Comparison of ENCODE assay signal across 20 mouse cellular contexts in genomic region chr11:95500836-95501235, GRCm38 (mm10). TPM values are rescaled to one million over a fixed set of nuclear protein-coding genes. Genes with fewer than 3 reads are reported as not detected.
DNase-seq lines count a peak whose midpoint lies in the region; ATAC-seq lines count a peak whose summit lies in the region.
"Had no signal": no experiment of that assay in that cellular context is flagged by ENCODE, and none has a peak within 500 bp of the region (broad histone marks: within the 10 kb centered on the region; RNA-seq: fewer than 3 reads in every experiment).

No protein-coding gene starts in this region.

- no peak overlapping the region for H3K4me2 ChIP-seq in midbrain, embryonic 16.5 days (ENCODE audit: low read length)
- no peak overlapping the region for H3K4me2 ChIP-seq in forebrain, embryonic 15.5 days (replicated peaks)
- no peak overlapping the region for H3K4me2 ChIP-seq in midbrain, embryonic 14.5 days (ENCODE audit: low read length)
- H3K4me2 ChIP-seq in kidney, embryonic 14.5 days (replicated peaks; ENCODE audit: low read depth, low read length): no peak overlapping the region
- H3K4me2 ChIP-seq: embryonic facial prominence, embryonic 13.5 days; limb, embryonic 12.5 days; liver, embryonic 13.5 days; lung, embryonic 15.5 days; neural tube, embryonic 12.5 days had no signal

- WGBS in midbrain, embryonic 10.5 days: 61% methylated on average over 3 of the region's 3 CpGs
- 13% methylated on average over 3 of the region's 3 CpGs for WGBS in midbrain, embryonic 16.5 days
- WGBS in forebrain, embryonic 15.5 days: 19% methylated on average over 3 of the region's 3 CpGs
- WGBS in midbrain, embryonic 14.5 days: 21% methylated on average over 3 of the region's 3 CpGs
- 43% methylated on average over 3 of the region's 3 CpGs for WGBS in kidney, embryonic 14.5 days

- H3K4me1 ChIP-seq in midbrain, embryonic 10.5 days: peaks cover 19% of the 10 kb centered on the region
- no peaks in the 10 kb centered on the region for H3K4me1 ChIP-seq in midbrain, embryonic 16.5 days (ENCODE audit: control insufficient read depth, insufficient read depth, low read length)
- H3K4me1 ChIP-seq in forebrain, embryonic 15.5 days: peaks cover 12% of the 10 kb centered on the region; the same call in 1 of the 2 replicates
- 0 out of 2 replicates have a peak, but pooled peaks cover 2% of the 10 kb centered on the region for H3K4me1 ChIP-seq in midbrain, embryonic 14.5 days (ENCODE audit: control insufficient read depth, insufficient read depth, low read length)
- H3K4me1 ChIP-seq in kidney, embryonic 14.5 days (ENCODE audit: control insufficient read depth, insufficient read depth, low read length): 0 out of 2 replicates have a peak, but pooled peaks cover 3% of the 10 kb centered on the region
- H3K4me1 ChIP-seq: neural tube, embryonic 12.5 days had no signal

- H3K9ac ChIP-seq in midbrain, embryonic 16.5 days (ENCODE audit: low read depth, low read length): no peak overlapping the region
- H3K9ac ChIP-seq in forebrain, embryonic 15.5 days (replicated peaks): no peak overlapping the region
- no peak overlapping the region for H3K9ac ChIP-seq in midbrain, embryonic 14.5 days (replicated peaks; ENCODE audit: low read length)
- H3K9ac ChIP-seq in kidney, embryonic 14.5 days (ENCODE audit: low read depth, low read length): no peak overlapping the region
- H3K9ac ChIP-seq: embryonic facial prominence, embryonic 13.5 days; limb, embryonic 12.5 days; liver, embryonic 13.5 days; lung, embryonic 15.5 days; neural tube, embryonic 12.5 days had no signal

- H3K4me3 ChIP-seq in midbrain, embryonic 10.5 days: no peak overlapping the region
- no peak overlapping the region for H3K4me3 ChIP-seq in midbrain, embryonic 16.5 days (ENCODE audit: low read depth, low read length)
- H3K4me3 ChIP-seq in forebrain, embryonic 15.5 days: no peak overlapping the region
- no peak overlapping the region for H3K4me3 ChIP-seq in midbrain, embryonic 14.5 days (replicated peaks; ENCODE audit: low read depth, low read length)
- H3K4me3 ChIP-seq in kidney, embryonic 14.5 days (ENCODE audit: low read length): no peak overlapping the region
- H3K4me3 ChIP-seq: embryonic facial prominence, embryonic 13.5 days; left cerebral cortex, adult 2 months; limb, embryonic 12.5 days; liver, embryonic 13.5 days; lung, embryonic 15.5 days; neural tube, embryonic 12.5 days had no signal

- peaks cover 17% of the 10 kb centered on the region for H3K36me3 ChIP-seq in midbrain, embryonic 10.5 days
- H3K36me3 ChIP-seq in midbrain, embryonic 16.5 days (ENCODE audit: control insufficient read depth, insufficient read depth, low read length): no peaks in the 10 kb centered on the region
- peaks cover 7% of the 10 kb centered on the region; the same call in 1 of the 2 replicates for H3K36me3 ChIP-seq in forebrain, embryonic 15.5 days
- H3K36me3 ChIP-seq in midbrain, embryonic 14.5 days (ENCODE audit: control insufficient read depth, insufficient read depth, low read length): no peaks in the 10 kb centered on the region
- no peaks in the 10 kb centered on the region for H3K36me3 ChIP-seq in kidney, embryonic 14.5 days (ENCODE audit: control insufficient read depth, insufficient read depth, low read length)

- peak overlapping the region; percentile 33 for H3K27ac ChIP-seq in midbrain, embryonic 10.5 days (replicated peaks)
- no peak overlapping the region for H3K27ac ChIP-seq in midbrain, embryonic 16.5 days (ENCODE audit: low read length)
- H3K27ac ChIP-seq in forebrain, embryonic 15.5 days (replicated peaks): peak overlapping the region; percentile 46
- peak overlapping the region; percentile 37 for H3K27ac ChIP-seq in midbrain, embryonic 14.5 days (replicated peaks; ENCODE audit: low read depth, low read length)
- no peak overlapping the region for H3K27ac ChIP-seq in kidney, embryonic 14.5 days (ENCODE audit: low read depth, low read length)
- H3K27ac ChIP-seq: embryonic facial prominence, embryonic 13.5 days; left cerebral cortex, adult 2 months; limb, embryonic 12.5 days; liver, embryonic 13.5 days; lung, embryonic 15.5 days; macrophage; neural tube, embryonic 12.5 days; stomach, postnatal 0 days had no signal

- no peaks in the 10 kb centered on the region for H3K27me3 ChIP-seq in midbrain, embryonic 10.5 days (ENCODE audit: low read depth, poor library complexity, severe bottlenecking)
- H3K27me3 ChIP-seq in midbrain, embryonic 16.5 days (ENCODE audit: control insufficient read depth, insufficient read depth, low read depth, low read length): no peaks in the 10 kb centered on the region
- H3K27me3 ChIP-seq in forebrain, embryonic 15.5 days: no peaks in the 10 kb centered on the region
- H3K27me3 ChIP-seq in midbrain, embryonic 14.5 days (ENCODE audit: control insufficient read depth, insufficient read depth, low read length): no peaks in the 10 kb centered on the region
- H3K27me3 ChIP-seq in kidney, embryonic 14.5 days (ENCODE audit: control insufficient read depth, insufficient read depth, low read length): no peaks in the 10 kb centered on the region
- H3K27me3 ChIP-seq: embryonic facial prominence, embryonic 13.5 days; limb, embryonic 12.5 days; liver, embryonic 13.5 days; lung, embryonic 15.5 days; neural tube, embryonic 12.5 days had no signal

- ATAC-seq in midbrain, embryonic 16.5 days: no peak
- ATAC-seq in forebrain, embryonic 15.5 days (replicated peaks): no peak
- no peak for ATAC-seq in midbrain, embryonic 14.5 days (ENCODE audit: low FRiP score, low TSS enrichment)
- no peak for ATAC-seq in kidney, embryonic 14.5 days (ENCODE audit: low FRiP score, low TSS enrichment)

- peak; percentile 68 for DNase-seq in cerebellum, adult 9-10 months
- no peak for DNase-seq in cerebellum, adult 9-11 months
- DNase-seq in midbrain, embryonic 10.5 days (ENCODE audit: low spot score): no peak
- no peak for DNase-seq in midbrain, embryonic 14.5 days
- DNase-seq in thymus, adult 18-20 months: no peak
- DNase-seq: adrenal gland, adult 8-10 months; gastrocnemius, postnatal 14 days; heart, postnatal 10 days; liver, embryonic 13.5 days; thymus, postnatal 14 days had no signal

- no peaks in the 10 kb centered on the region for H3K9me3 ChIP-seq in midbrain, embryonic 10.5 days (replicated peaks)
- H3K9me3 ChIP-seq in midbrain, embryonic 16.5 days (replicated peaks; ENCODE audit: control insufficient read depth, low read length, poor library complexity, severe bottlenecking): no peaks in the 10 kb centered on the region
- no peaks in the 10 kb centered on the region for H3K9me3 ChIP-seq in forebrain, embryonic 15.5 days
- no peaks in the 10 kb centered on the region for H3K9me3 ChIP-seq in midbrain, embryonic 14.5 days (ENCODE audit: control insufficient read depth, low read length)
- H3K9me3 ChIP-seq in kidney, embryonic 14.5 days (ENCODE audit: control insufficient read depth, low read length): no peaks in the 10 kb centered on the region
- H3K9me3 ChIP-seq: embryonic facial prominence, embryonic 13.5 days; limb, embryonic 12.5 days; liver, embryonic 13.5 days; lung, embryonic 15.5 days; neural tube, embryonic 12.5 days had no signal

RNA-seq across cellular contexts. Expression of gene Nxph3, which starts 13.5 kb away (rescaled TPM):
- 0.68 and 0.78 TPM in 2 replicates for polyA plus RNA-seq in midbrain, embryonic 10.5 days (2016; fragmentation: Nextera tagmentation; extraction: Ambion mirVana)
- 3.3 and 4.6 TPM in 2 replicates for polyA plus RNA-seq in midbrain, embryonic 16.5 days (2015; fragmentation: Nextera tagmentation; extraction: Ambion mirVana)
- 6.3 and 6.9 TPM in 2 replicates for polyA plus RNA-seq in forebrain, embryonic 15.5 days (2015; fragmentation: Nextera tagmentation; extraction: Ambion mirVana)
- 1.9 and 4.6 TPM in 2 replicates for polyA plus RNA-seq in midbrain, embryonic 14.5 days (2014; fragmentation: Nextera tagmentation; extraction: Ambion mirVana)
- polyA plus RNA-seq in kidney, embryonic 14.5 days (2014; fragmentation: Nextera tagmentation; extraction: Ambion mirVana): 0.51 and 0.59 TPM in 2 replicates
- polyA plus RNA-seq: macrophage had no signal

Comparison
In these comparisons a context has a peak if more than half of its experiments do, and no peak if none do; other contexts are left out.
1. H3K27ac ChIP-seq: peak in midbrain, embryonic 10.5 days (single experiment), forebrain, embryonic 15.5 days (single experiment) and midbrain, embryonic 14.5 days (single experiment); none in midbrain, embryonic 16.5 days (single experiment) and kidney, embryonic 14.5 days (single experiment).